Mouse (Mus musculus): Measurements from ENCODE around the gene Chst14. TPM values are rescaled to one million over a fixed set of nuclear protein-coding genes. Genes with fewer than 3 reads are reported as not detected.

Gene Chst14
- total RNA-seq, 2 experiments from 2014 or later = 1.8 to 2.9 TPM

GRCm38 (mm10) chr2:118903333-118903741 lies 23.0 kb upstream of the Chst14 start:
- DNase-seq (ENCODE audit: low spot score in 2 of 2) = no peak

GRCm38 (mm10) chr2:118905433-118906117 lies 20.7 kb upstream of the Chst14 start:
- no peak for DNase-seq (ENCODE audit: low spot score in 2 of 2)

GRCm38 (mm10) chr2:118906118-118906492 lies 20.2 kb upstream of the Chst14 start:
- DNase-seq (ENCODE audit: low spot score in 2 of 2) = no peak

- no peak for DNase-seq (ENCODE audit: low spot score in 2 of 2)
Observed at GRCm38 (mm10) chr2:118907781-118908180, 18.5 kb upstream of the Chst14 start.

GRCm38 (mm10) chr2:118909151-118909550 lies 17.1 kb upstream of the Chst14 start:
- DNase-seq (ENCODE audit: low spot score in 2 of 2) = no peak

GRCm38 (mm10) chr2:118910605-118911278 lies 15.6 kb upstream of the Chst14 start:
- DNase-seq (ENCODE audit: low spot score in 2 of 2) = no peak

- no peak for DNase-seq (ENCODE audit: low spot score in 2 of 2)
Observed at GRCm38 (mm10) chr2:118912706-118913105, 13.6 kb upstream of the Chst14 start.

GRCm38 (mm10) chr2:118913551-118914276 lies 12.6 kb upstream of the Chst14 start:
- no peak for DNase-seq (ENCODE audit: low spot score in 2 of 2)

GRCm38 (mm10) chr2:118914685-118915084 lies 11.6 kb upstream of the Chst14 start:
- DNase-seq (ENCODE audit: low spot score in 2 of 2) = no peak

GRCm38 (mm10) chr2:118916436-118916835 lies 9.9 kb upstream of the Chst14 start:
- no peak for DNase-seq (ENCODE audit: low spot score in 2 of 2)

- no peak for DNase-seq (ENCODE audit: low spot score in 2 of 2)
Observed at GRCm38 (mm10) chr2:118918543-118918942, 7.8 kb upstream of the Chst14 start.

- DNase-seq (ENCODE audit: low spot score in 2 of 2) = no peak
Observed at GRCm38 (mm10) chr2:118920428-118920827, 5.9 kb upstream of the Chst14 start.

- DNase-seq (ENCODE audit: low spot score in 2 of 2) = no peak
Observed at GRCm38 (mm10) chr2:118925952-118926351, 344 bp upstream of the Chst14 start.

- DNase-seq (ENCODE audit: low spot score in 2 of 2) = no peak
Observed at GRCm38 (mm10) chr2:118926998-118927739, 873 bp downstream of the Chst14 start.

GRCm38 (mm10) chr2:118941341-118941740 lies 15.0 kb downstream of the Chst14 start:
- DNase-seq (ENCODE audit: low spot score in 2 of 2) = no peak

- DNase-seq (ENCODE audit: low spot score in 2 of 2) = no peak
Observed at GRCm38 (mm10) chr2:118943232-118943631, 16.9 kb downstream of the Chst14 start.

GRCm38 (mm10) chr2:118948818-118949217 lies 22.5 kb downstream of the Chst14 start:
- no peak for DNase-seq (ENCODE audit: low spot score in 2 of 2)

GRCm38 (mm10) chr2:118949699-118950098 lies 23.4 kb downstream of the Chst14 start:
- no peak for DNase-seq (ENCODE audit: low spot score in 2 of 2)

- no peak for DNase-seq (ENCODE audit: low spot score in 2 of 2)
Observed at GRCm38 (mm10) chr2:118956497-118956896, 30.2 kb downstream of the Chst14 start.

- DNase-seq (ENCODE audit: low spot score in 2 of 2) = no peak
Observed at GRCm38 (mm10) chr2:118959644-118960043, 33.3 kb downstream of the Chst14 start.

- no peak for DNase-seq (ENCODE audit: low spot score in 2 of 2)
Observed at GRCm38 (mm10) chr2:118960413-118960812, 34.1 kb downstream of the Chst14 start.
